Mouse (Mus musculus): ENCODE measurements at regions not wholly inside any gene's neighbourhood (a gene's known extent, or its start where the extent isn't known, plus 50 kb on each side); places are given as distances from the start of the nearest gene placed in this dataset.

GRCm38 (mm10) chr2:78726060-78726459 lies 141.9 kb upstream of the Ube2e3 start:
- H3K4me1 ChIP-seq (ENCODE audit: control insufficient read depth, insufficient read depth, low read length), result no peaks in the 10 kb centered on the region
- H3K4me3 ChIP-seq (ENCODE audit: insufficient read depth, low read length), result no peak overlapping the region
- TF ChIP-seq POLR2A (IDR thresholded peaks at IDR 0.05; ENCODE audit: borderline replicate concordance, low read depth, low read length) (no peak), CTCF (IDR thresholded peaks at IDR 0.05; ENCODE audit: low read depth, low read length) (no peak)
- H3K27ac ChIP-seq (ENCODE audit: insufficient read depth, low read depth, low read length), result no peak overlapping the region

- Histone ChIP-seq H3K4me3 (ENCODE audit: insufficient read depth, low read length) (no peak overlapping the region), H3K4me1 (ENCODE audit: control insufficient read depth, insufficient read depth, low read length) (no peaks in the 10 kb centered on the region), H3K27ac (ENCODE audit: insufficient read depth, low read depth, low read length) (no peak overlapping the region)
- TF ChIP-seq CTCF (IDR thresholded peaks at IDR 0.05; ENCODE audit: low read depth, low read length) (no peak), POLR2A (IDR thresholded peaks at IDR 0.05; ENCODE audit: borderline replicate concordance, low read depth, low read length) (no peak)
Measured at GRCm38 (mm10) chr2:78724416-78724815, 143.5 kb upstream of the Ube2e3 start.

DNA sequence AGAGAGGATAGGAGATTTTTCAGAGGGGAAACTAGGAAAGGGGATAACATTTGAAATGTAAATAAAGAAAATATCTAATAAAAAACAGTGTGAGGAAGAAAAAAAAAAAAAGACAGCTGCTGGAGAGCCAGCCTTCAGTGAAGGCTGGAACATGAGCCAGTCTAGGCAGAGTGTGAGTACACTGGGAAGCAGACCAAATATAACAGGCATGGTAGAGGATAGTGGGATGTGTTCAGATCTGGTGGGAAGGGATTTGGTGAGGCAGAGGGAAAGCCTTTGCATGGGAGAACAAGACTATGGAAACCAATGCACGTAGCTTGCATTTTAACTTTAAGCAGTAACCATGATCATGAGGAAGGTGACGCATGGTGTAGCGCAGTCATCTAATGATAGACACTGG lies 144.5 kb upstream of the Ube2e3 start:
- Histone ChIP-seq H3K4me3 (ENCODE audit: insufficient read depth, low read length) (no peak overlapping the region), H3K27ac (ENCODE audit: insufficient read depth, low read depth, low read length) (no peak overlapping the region), H3K4me1 (ENCODE audit: control insufficient read depth, insufficient read depth, low read length) (no peaks in the 10 kb centered on the region)
- TF ChIP-seq CTCF (IDR thresholded peaks at IDR 0.05; ENCODE audit: low read depth, low read length), result no peak
- no peak for TF ChIP-seq POLR2A (IDR thresholded peaks at IDR 0.05; ENCODE audit: borderline replicate concordance, low read depth, low read length)

DNA sequence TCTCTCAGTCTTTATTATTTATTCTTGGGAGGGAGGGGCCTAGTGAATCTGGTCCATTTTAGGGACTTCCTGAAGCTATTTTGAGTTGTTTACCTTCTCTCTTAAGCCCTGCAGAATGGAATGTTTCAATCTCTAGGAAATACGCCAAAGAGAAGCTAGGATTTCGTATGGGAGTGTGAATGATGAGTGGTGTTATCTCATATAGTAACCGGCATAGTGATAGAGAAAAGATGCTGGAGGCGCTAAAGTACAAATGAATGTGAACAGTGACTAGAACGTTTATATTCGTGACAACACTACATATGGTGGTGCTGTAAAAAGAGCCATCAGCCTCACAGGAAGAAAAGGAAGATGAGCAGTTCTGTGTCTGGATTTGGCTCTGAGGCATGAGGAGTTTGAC lies 145.2 kb upstream of the Ube2e3 start:
- TF ChIP-seq CTCF (IDR thresholded peaks at IDR 0.05; ENCODE audit: low read depth, low read length), result no peak
- no peak for TF ChIP-seq POLR2A (IDR thresholded peaks at IDR 0.05; ENCODE audit: borderline replicate concordance, low read depth, low read length)
- Histone ChIP-seq H3K4me1 (ENCODE audit: control insufficient read depth, insufficient read depth, low read length) (no peaks in the 10 kb centered on the region), H3K4me3 (ENCODE audit: insufficient read depth, low read length) (no peak overlapping the region), H3K27ac (ENCODE audit: insufficient read depth, low read depth, low read length) (no peak overlapping the region)

DNA sequence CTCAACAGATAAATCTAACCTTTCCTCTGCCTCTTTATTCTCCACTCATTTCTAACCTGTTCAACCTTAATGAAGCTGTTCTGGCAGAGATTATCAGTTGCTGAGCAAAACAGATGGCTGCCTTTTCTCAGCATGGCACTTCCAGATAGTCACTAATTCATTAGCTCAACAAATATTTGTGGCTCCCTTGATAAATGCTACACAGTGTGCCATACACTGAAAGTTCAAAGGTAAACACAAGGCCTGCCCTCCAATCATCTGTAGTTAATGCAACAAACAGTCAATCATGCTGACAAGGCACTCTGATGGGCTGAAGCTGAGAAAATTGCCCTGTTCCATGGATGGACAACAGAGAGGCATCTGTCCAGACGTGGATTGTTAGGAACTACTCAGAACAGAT lies 149.4 kb upstream of the Ube2e3 start:
- no peak overlapping the region for H3K4me3 ChIP-seq (ENCODE audit: insufficient read depth, low read length)
- H3K4me1 ChIP-seq (ENCODE audit: control insufficient read depth, insufficient read depth, low read length), result no peaks in the 10 kb centered on the region
- TF ChIP-seq CTCF (IDR thresholded peaks at IDR 0.05; ENCODE audit: low read depth, low read length) (no peak), POLR2A (IDR thresholded peaks at IDR 0.05; ENCODE audit: borderline replicate concordance, low read depth, low read length) (no peak)
- no peak overlapping the region for H3K27ac ChIP-seq (ENCODE audit: insufficient read depth, low read depth, low read length)

DNA sequence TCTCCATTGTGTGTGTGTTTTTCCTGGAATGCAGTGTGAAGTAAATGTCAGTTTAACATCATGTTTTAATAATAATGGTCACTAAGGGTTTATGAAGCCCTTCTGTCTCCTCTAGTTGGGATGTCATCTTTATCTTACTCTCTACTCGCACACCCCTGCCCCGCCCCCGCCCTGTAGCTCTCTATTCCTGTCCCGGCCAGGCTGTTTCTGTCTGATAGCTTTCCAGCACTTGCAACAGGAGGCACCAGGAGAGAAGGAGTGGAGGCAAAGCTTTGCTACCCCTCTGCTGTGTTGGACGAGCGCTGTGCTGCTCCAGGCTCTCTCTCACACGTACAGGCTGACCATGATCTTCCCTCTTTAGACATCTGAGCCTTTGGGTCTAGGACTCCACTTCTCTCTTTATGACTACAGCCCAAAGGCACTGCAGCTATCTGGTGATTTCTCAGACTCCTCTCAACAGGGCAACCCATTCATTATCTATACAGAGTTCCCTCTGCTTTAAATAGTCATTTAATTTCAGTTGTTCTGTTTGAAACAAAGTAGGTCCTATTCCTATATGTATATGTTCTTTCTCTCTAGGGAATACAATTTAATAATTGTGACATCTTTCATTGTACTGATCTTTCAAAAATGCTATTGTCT lies 151.6 kb upstream of the Ube2e3 start:
- Histone ChIP-seq H3K4me3 (ENCODE audit: insufficient read depth, low read length) (no peak overlapping the region), H3K27ac (ENCODE audit: insufficient read depth, low read depth, low read length) (no peak overlapping the region), H3K4me1 (ENCODE audit: control insufficient read depth, insufficient read depth, low read length) (no peaks in the 10 kb centered on the region)
- TF ChIP-seq POLR2A (IDR thresholded peaks at IDR 0.05; ENCODE audit: borderline replicate concordance, low read depth, low read length) (no peak), CTCF (IDR thresholded peaks at IDR 0.05; ENCODE audit: low read depth, low read length) (no peak)

GRCm38 (mm10) chr2:78694851-78695250 lies 173.1 kb upstream of the Ube2e3 start:
- no peaks in the 10 kb centered on the region for H3K4me1 ChIP-seq (ENCODE audit: control insufficient read depth, insufficient read depth, low read length)
- TF ChIP-seq CTCF (IDR thresholded peaks at IDR 0.05; ENCODE audit: low read depth, low read length), result no peak
- no peak for TF ChIP-seq POLR2A (IDR thresholded peaks at IDR 0.05; ENCODE audit: borderline replicate concordance, low read depth, low read length)
- no peak overlapping the region for H3K27ac ChIP-seq (ENCODE audit: insufficient read depth, low read depth, low read length)
- no peak overlapping the region for H3K4me3 ChIP-seq (ENCODE audit: insufficient read depth, low read length)

GRCm38 (mm10) chr2:78656668-78657067 lies 211.3 kb upstream of the Ube2e3 start:
- Histone ChIP-seq H3K4me3 (ENCODE audit: insufficient read depth, low read length) (no peak overlapping the region), H3K4me1 (ENCODE audit: control insufficient read depth, insufficient read depth, low read length) (no peaks in the 10 kb centered on the region), H3K27ac (ENCODE audit: insufficient read depth, low read depth, low read length) (no peak overlapping the region)
- TF ChIP-seq CTCF (IDR thresholded peaks at IDR 0.05; ENCODE audit: low read depth, low read length), result no peak
- TF ChIP-seq POLR2A (IDR thresholded peaks at IDR 0.05; ENCODE audit: borderline replicate concordance, low read depth, low read length), result no peak

DNA sequence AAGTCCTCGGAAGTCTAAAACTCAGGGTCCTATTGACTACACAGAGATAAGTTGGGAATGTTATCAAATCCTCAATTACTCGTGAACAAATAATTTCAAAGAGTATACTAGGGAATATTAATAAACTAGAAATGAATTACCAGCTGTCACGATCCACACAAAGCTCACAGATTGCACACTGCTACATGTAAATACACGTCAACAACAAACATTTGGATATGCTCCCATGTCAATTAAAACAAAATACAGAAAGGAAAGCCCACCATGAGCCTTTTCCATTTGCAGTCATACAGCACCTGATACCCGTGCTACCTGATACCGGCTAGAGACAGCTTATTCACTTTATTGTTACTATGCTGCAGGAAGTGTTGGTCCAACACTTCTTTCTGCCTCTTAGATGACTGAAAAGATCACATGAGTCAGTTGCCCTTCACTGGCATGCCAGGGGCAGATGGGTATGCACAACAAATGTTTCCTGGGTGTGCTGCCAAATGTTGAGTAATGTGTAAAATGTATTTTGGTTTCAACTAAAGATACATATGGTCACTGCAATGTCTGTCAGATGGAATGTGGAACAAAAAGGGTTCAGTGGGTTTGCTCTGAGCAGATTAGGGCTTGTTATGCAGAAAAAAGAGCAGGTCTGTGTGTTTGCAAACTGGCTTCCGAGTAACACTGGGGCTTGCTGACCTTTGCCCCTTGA lies 212.6 kb upstream of the Ube2e3 start:
- Histone ChIP-seq H3K4me1 (ENCODE audit: control insufficient read depth, insufficient read depth, low read length) (no peaks in the 10 kb centered on the region), H3K4me3 (ENCODE audit: insufficient read depth, low read length) (no peak overlapping the region), H3K27ac (ENCODE audit: insufficient read depth, low read depth, low read length) (no peak overlapping the region)
- TF ChIP-seq POLR2A (IDR thresholded peaks at IDR 0.05; ENCODE audit: borderline replicate concordance, low read depth, low read length) (no peak), CTCF (IDR thresholded peaks at IDR 0.05; ENCODE audit: low read depth, low read length) (no peak)

DNA sequence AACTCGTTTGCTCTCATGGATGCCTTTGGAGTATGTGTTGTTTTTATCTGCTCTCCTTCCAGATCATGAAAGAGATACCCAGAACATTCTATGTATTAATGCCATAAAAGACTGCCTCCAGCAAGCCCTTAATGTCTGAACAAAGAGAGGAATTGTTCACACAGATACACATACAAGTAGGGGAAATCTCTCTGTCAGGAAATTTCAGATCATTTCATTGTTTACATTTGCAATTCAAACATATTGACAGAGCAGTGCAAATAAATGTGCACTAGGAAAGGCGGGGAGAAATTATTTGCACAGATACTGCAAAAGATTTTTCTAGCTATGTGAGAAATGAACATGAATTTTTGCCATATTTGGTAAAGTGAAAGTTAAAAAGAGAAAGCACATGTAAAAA lies 216.4 kb upstream of the Ube2e3 start:
- H3K27ac ChIP-seq (ENCODE audit: insufficient read depth, low read depth, low read length), result no peak overlapping the region
- H3K4me3 ChIP-seq (ENCODE audit: insufficient read depth, low read length), result no peak overlapping the region
- TF ChIP-seq POLR2A (IDR thresholded peaks at IDR 0.05; ENCODE audit: borderline replicate concordance, low read depth, low read length), result no peak
- TF ChIP-seq CTCF (IDR thresholded peaks at IDR 0.05; ENCODE audit: low read depth, low read length), result no peak
- H3K4me1 ChIP-seq (ENCODE audit: control insufficient read depth, insufficient read depth, low read length), result no peaks in the 10 kb centered on the region

Measured in bone marrow macrophage, adult 2 months (primary cell).